Mouse (Mus musculus) CH12.LX (cell line): ENCODE data around the gene Ccdc50.

Experiments used
- CTCF ChIP-seq, 2 experiments: IDR thresholded peaks in 1 of 2; conservative IDR thresholded peaks in 1 of 2; 2 replicates each; pipeline ENCODE4 v1.5.1; 2011 to 2012; ENCODE audit warnings: low read depth in 2 of 2, low read length in 2 of 2, improper control_type of control experiment in 1 of 2, inconsistent platforms in 1 of 2, mild to moderate bottlenecking in 1 of 2, moderate library complexity in 1 of 2
- E2F4 ChIP-seq: IDR thresholded peaks from 2 replicates; pipeline ENCODE4 v1.6.1; 2011; ENCODE audit warnings: low read depth, low read length, improper control_type of control experiment; ENCODE audit not compliant: insufficient replicate concordance
- EP300 ChIP-seq: IDR thresholded peaks from 2 replicates; pipeline ENCODE4 v1.6.1; 2011; ENCODE audit warnings: low read length, improper control_type of control experiment
- ETS1 ChIP-seq: conservative IDR thresholded peaks from 2 replicates; pipeline ENCODE4 v1.6.1; 2012; ENCODE audit warnings: low read depth, mild to moderate bottlenecking, inconsistent platforms, low read length, improper control_type of control experiment, moderate library complexity
- POLR2A ChIP-seq: IDR thresholded peaks from 2 replicates; pipeline ENCODE4 v1.6.1; 2011; ENCODE audit warnings: low read depth, mild to moderate bottlenecking, improper control_type of control experiment, low read length
- SIN3A ChIP-seq: IDR thresholded peaks from 2 replicates; pipeline ENCODE4 v1.6.1; 2012; ENCODE audit warnings: low read length, improper control_type of control experiment, inconsistent platforms
- TBP ChIP-seq: conservative IDR thresholded peaks from 2 replicates; pipeline ENCODE4 v1.6.1; 2011; ENCODE audit warnings: low read depth, low read length, improper control_type of control experiment
- TCF12 ChIP-seq: IDR thresholded peaks from 2 replicates; pipeline ENCODE4 v1.6.1; 2014; ENCODE audit warnings: low read depth, mild to moderate bottlenecking, inconsistent platforms, low read length, improper control_type of control experiment
- ZC3H11A ChIP-seq: IDR thresholded peaks from 2 replicates; pipeline ENCODE4 v1.6.1; 2012; ENCODE audit warnings: low read depth, mild to moderate bottlenecking, inconsistent platforms, low read length, improper control_type of control experiment

- TF ChIP-seq TBP (peak; percentile 59; the same call in 1 of the 2 replicates), ZC3H11A (no peak), CTCF (conservative IDR thresholded peaks at IDR 0.05 in 1 of 2, IDR thresholded peaks at IDR 0.05 in 1 of 2; ENCODE audit: low read depth in 2 of 2, low read length in 2 of 2) (no peak), POLR2A (no peak; the same call in 1 of the 2 replicates), ETS1 (peak; percentile 63), EP300 (peak; percentile 97), SIN3A (no peak), TCF12 (peak; percentile 58), E2F4 (no peak)
These were observed 10.5 kb downstream of the Ccdc50 start for GRCm38 (mm10) chr16:27399026-27399718.
